Mouse (Mus musculus) intestine, postnatal 0 days (tissue): Measurements from ENCODE around the gene Ttc26. TPM values are rescaled to one million over a fixed set of nuclear protein-coding genes. Genes with fewer than 3 reads are reported as not detected.
A peak's percentile ranks its signal among the peaks of the same experiment; 100 is the strongest.
"Not testable (repeated sequence)": the region's sequence is repeated elsewhere in the genome, so short reads cannot be mapped to it uniquely, and the experiment has no call there.

Experiments used
- ATAC-seq: fragments of 200-750 bp; cut with Nextera tagmentation; 2 replicates; pipeline ENCODE4 v1.8.0; 2017; ENCODE audit warnings: mild to moderate bottlenecking, moderate TSS enrichment, moderate library complexity
- H3K27ac ChIP-seq: fragments of 300-500 bp; sonication (generic); 2 replicates; pipeline ENCODE4 v1.5.1; 2014; ENCODE audit warnings: mild to moderate bottlenecking, low read depth, low read length, moderate library complexity
- H3K27me3 ChIP-seq: fragments of 300-500 bp; sonication (generic); replicated peaks from 2 replicates; pipeline ENCODE4 v1.6.1; 2014; ENCODE audit warnings: low read length, mixed read lengths; ENCODE audit not compliant: control insufficient read depth, insufficient read depth
- H3K36me3 ChIP-seq: fragments of 300-500 bp; sonication (generic); 2 replicates; pipeline ENCODE4 v1.6.1; 2014; ENCODE audit warnings: mild to moderate bottlenecking, moderate library complexity; ENCODE audit not compliant: control insufficient read depth, insufficient read depth
- H3K4me1 ChIP-seq: fragments of 300-500 bp; sonication (generic); replicated peaks from 2 replicates; pipeline ENCODE4 v1.6.1; 2014; ENCODE audit warnings: antibody characterized with exemption, low read length, mixed read lengths; ENCODE audit not compliant: control insufficient read depth, insufficient read depth
- H3K4me2 ChIP-seq: fragments of 300-500 bp; sonication (generic); replicated peaks from 2 replicates; pipeline ENCODE4 v1.6.1; 2014; ENCODE audit warnings: low read depth, mild to moderate bottlenecking, moderate library complexity
- H3K4me3 ChIP-seq: fragments of 300-500 bp; sonication (generic); 2 replicates; pipeline ENCODE4 v1.5.1; 2014; ENCODE audit warnings: low read depth, low read length
- H3K9ac ChIP-seq: fragments of 300-500 bp; sonication (generic); 2 replicates; pipeline ENCODE4 v1.6.1; 2014; ENCODE audit warnings: mild to moderate bottlenecking, low read depth, low read length
- H3K9me3 ChIP-seq: fragments of 300-500 bp; sonication (generic); 2 replicates; pipeline ENCODE4 v1.6.1; 2016; ENCODE audit warnings: mixed run types; ENCODE audit not compliant: control insufficient read depth
- CTCF ChIP-seq: sonication (generic); IDR thresholded peaks from 2 replicates; pipeline ENCODE4 v1.5.1; 2016; ENCODE audit warnings: low read depth, mild to moderate bottlenecking, control low read depth, antibody characterized with exemption, moderate library complexity
- WGBS: fragments of 180-500 bp; shearing (Covaris S2); extraction: QIAGEN DNeasy Blood & Tissue Kit; methylation state at CpG from one replicate; pipeline ENCODE4 v1.1.7; 2014; 5-methylcytosine and 5-hydroxymethylcytosine counted together
- polyA plus RNA-seq: library from polyadenylated mRNA; unstranded; fragments of >200 nt; fragmentation: Nextera tagmentation; extraction: Ambion mirVana; gene quantifications from 2 replicates; pipeline ENCODE4 v1.2.1, GENCODE M21; 2015

The Ttc26 gene
- polyA plus RNA-seq, 1 experiment from 2014 or later, result 0.85 TPM

DNA sequence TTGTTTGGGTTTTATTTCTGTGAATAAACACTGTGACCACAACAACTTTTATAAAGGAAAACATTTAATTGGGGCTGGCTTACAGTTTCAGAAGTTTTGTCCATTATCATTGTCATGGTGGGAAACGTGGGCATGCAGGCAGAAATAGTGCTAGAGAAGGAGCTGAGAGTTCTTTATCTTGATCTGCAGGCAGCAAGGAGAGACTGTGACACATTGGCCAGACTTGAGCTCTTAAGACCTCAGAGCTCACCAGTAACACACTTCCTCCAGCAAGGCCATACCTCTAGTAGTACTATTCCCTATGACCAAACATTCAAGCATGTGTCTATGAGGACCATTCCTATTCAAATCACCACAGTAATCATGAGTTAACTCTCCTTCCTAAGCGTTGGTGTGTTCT, 67.0 kb downstream of the Ttc26 start:
- Histone ChIP-seq H3K27ac (no peak overlapping the region), H3K36me3 (peaks cover 34% of the 10 kb centered on the region), H3K4me2 (no peak overlapping the region), H3K27me3 (no peaks in the 10 kb centered on the region), H3K9me3 (no peaks in the 10 kb centered on the region), H3K4me3 (no peak overlapping the region), H3K9ac (no peak overlapping the region), H3K4me1 (no peaks in the 10 kb centered on the region)
- ATAC-seq, result no peak
- 87% methylated on average over 2 of the region's 2 CpGs for WGBS
- no peak for TF ChIP-seq CTCF

DNA sequence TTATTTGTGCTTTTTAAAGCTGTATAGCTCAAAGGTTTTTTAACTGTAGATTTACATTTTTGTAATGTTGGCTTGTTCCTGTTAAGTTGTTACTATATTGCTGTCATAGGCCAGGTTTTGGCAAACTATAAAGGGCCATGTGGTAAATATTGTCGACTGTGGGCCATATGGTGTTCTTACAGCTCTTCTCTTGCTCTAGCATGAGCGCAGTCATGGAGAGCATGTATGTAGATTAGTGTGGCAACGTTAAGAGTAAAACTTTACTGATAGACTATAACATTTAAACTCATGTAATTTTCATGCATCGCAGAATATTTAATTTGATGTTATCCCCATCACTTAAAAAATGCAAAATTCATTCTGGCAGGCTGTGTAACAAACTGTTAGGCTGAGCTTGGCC, 71.8 kb downstream of the Ttc26 start:
- no peak for ATAC-seq
- H3K9ac ChIP-seq, result no peak overlapping the region
- TF ChIP-seq CTCF, result no peak
- H3K4me1 ChIP-seq, result no peaks in the 10 kb centered on the region
- H3K9me3 ChIP-seq, result no peaks in the 10 kb centered on the region
- no peak overlapping the region for H3K4me3 ChIP-seq
- WGBS, result 91% methylated on average over 4 of the region's 4 CpGs
- peaks cover 24% of the 10 kb centered on the region for H3K36me3 ChIP-seq
- H3K27ac ChIP-seq, result no peak overlapping the region
- no peak overlapping the region for H3K4me2 ChIP-seq
- no peaks in the 10 kb centered on the region for H3K27me3 ChIP-seq

DNA sequence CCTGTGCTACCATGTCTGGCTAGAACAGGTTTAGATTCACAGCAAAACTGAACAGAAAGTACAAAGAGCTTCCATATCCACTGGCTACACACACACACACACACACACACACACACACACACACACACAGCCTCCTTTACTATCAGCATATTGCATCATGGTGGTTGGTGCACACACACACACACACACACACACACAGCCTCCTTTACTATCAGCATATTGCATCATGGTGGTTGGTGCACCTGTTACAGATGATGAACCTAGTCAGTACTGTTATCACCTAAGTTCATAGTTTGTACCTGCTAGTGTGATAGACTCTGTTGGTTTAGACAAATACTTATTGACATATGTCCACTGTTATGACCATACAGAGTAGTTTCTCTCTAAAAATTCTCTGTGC, 75.2 kb downstream of the Ttc26 start:
- H3K4me3 ChIP-seq, H3K4me2 ChIP-seq, H3K9me3 ChIP-seq, H3K27ac ChIP-seq, H3K9ac ChIP-seq, H3K4me1 ChIP-seq, H3K27me3 ChIP-seq: not testable (repeated sequence)
- peak; percentile 73 for ATAC-seq
- peaks cover 16% of the 10 kb centered on the region; the same call in 1 of the 2 replicates for H3K36me3 ChIP-seq

DNA sequence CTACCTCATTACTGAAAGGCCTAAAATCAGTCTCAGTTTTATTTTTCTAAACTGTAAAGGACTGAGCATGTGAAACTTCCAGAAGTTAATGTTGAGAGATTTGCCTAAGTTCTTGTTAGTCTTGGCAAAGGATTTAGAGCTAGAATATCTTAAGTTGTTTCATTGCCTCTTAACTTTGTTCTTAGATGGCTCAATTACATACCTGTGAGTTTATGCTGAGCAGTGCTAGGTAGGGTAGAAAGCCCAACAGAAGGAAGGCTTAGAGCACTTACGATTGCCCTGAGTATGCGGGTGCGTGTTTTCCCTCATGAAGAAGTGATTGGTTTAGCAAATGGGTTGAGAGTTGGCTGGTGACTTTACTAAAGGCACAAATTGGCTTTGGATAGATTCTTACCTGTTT, 76.8 kb downstream of the Ttc26 start:
- H3K36me3 ChIP-seq, result peaks cover 19% of the 10 kb centered on the region
- 95% methylated on average over 3 of the region's 3 CpGs for WGBS
- no peak overlapping the region for H3K9ac ChIP-seq
- no peak overlapping the region for H3K27ac ChIP-seq
- H3K4me2 ChIP-seq, result no peak overlapping the region
- H3K9me3 ChIP-seq, result no peaks in the 10 kb centered on the region
- no peaks in the 10 kb centered on the region for H3K4me1 ChIP-seq
- no peak overlapping the region for H3K4me3 ChIP-seq
- ATAC-seq, result no peak
- TF ChIP-seq CTCF, result no peak
- H3K27me3 ChIP-seq, result no peaks in the 10 kb centered on the region

DNA sequence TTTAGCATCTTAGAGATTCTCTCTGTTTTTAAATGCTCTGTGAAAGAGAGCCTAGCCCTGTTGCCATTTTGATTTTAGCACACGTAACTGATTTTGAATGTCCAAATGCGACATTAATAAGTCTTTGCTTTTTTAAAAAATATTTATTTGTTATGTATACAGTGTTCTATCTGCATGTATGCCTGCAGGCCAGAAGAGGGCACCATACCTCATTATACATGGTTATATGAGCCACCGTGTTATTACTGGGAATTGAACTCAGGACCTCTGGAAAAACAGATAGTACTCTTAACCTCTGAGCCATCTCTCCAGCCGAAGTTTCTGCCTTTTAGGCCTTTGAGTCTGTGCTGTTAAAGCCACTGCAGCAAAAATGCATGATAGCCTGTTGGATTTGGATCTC, 88.3 kb downstream of the Ttc26 start:
- peak; percentile 54 for TF ChIP-seq CTCF
- WGBS, result 89% methylated on average over 4 of the region's 4 CpGs
- Histone ChIP-seq H3K27me3 (no peaks in the 10 kb centered on the region), H3K36me3 (peaks cover 45% of the 10 kb centered on the region), H3K4me1 (no peaks in the 10 kb centered on the region), H3K9me3 (no peaks in the 10 kb centered on the region), H3K4me3 (no peak overlapping the region), H3K27ac (no peak overlapping the region), H3K4me2 (no peak overlapping the region), H3K9ac (no peak overlapping the region)
- ATAC-seq, result no peak

Other genes starting within 250 kb of the Ttc26 start
- gene D630045J12Rik, start 127.5 kb upstream of the Ttc26 start, polyA plus RNA-seq, result 0.52 and 0.58 TPM in 2 replicates
- 1.6 TPM in 2 replicates for gene Zc3hav1l, start 82.2 kb upstream of the Ttc26 start, polyA plus RNA-seq
- gene Zc3hav1, start 26.9 kb upstream of the Ttc26 start, polyA plus RNA-seq, result 22.7 and 22.8 TPM in 2 replicates
- 6.9 and 10.2 TPM in 2 replicates for gene Ubn2, start 52.5 kb downstream of the Ttc26 start, polyA plus RNA-seq
- gene Fmc1, start 152.0 kb downstream of the Ttc26 start, polyA plus RNA-seq, result 129 TPM in 2 replicates
- gene Luc7l2, start 169.9 kb downstream of the Ttc26 start, polyA plus RNA-seq, result 26.4 and 46.6 TPM in 2 replicates